Mouse (Mus musculus): Measurements from ENCODE around the gene Kif2a. TPM values are rescaled to one million over a fixed set of nuclear protein-coding genes. Genes with fewer than 3 reads are reported as not detected.

Kif2a gene
- total RNA-seq (2021) = 100 to 1,000 TPM; 131 to 135 TPM
- long read RNA-seq, experiment 1, full-length matches to known transcripts = 10 of 22 reads
- long read RNA-seq, experiment 1, partial matches to known transcripts = 6 of 22 reads
- long read RNA-seq, experiment 1, other reads (novel, unspliced or antisense) = 6 of 22 reads
- long read RNA-seq, experiment 2, full-length matches to known transcripts = 9 of 25 reads
- long read RNA-seq, experiment 2, partial matches to known transcripts = 7 of 25 reads
- long read RNA-seq, experiment 2, other reads (novel, unspliced or antisense) = 9 of 25 reads

DNA sequence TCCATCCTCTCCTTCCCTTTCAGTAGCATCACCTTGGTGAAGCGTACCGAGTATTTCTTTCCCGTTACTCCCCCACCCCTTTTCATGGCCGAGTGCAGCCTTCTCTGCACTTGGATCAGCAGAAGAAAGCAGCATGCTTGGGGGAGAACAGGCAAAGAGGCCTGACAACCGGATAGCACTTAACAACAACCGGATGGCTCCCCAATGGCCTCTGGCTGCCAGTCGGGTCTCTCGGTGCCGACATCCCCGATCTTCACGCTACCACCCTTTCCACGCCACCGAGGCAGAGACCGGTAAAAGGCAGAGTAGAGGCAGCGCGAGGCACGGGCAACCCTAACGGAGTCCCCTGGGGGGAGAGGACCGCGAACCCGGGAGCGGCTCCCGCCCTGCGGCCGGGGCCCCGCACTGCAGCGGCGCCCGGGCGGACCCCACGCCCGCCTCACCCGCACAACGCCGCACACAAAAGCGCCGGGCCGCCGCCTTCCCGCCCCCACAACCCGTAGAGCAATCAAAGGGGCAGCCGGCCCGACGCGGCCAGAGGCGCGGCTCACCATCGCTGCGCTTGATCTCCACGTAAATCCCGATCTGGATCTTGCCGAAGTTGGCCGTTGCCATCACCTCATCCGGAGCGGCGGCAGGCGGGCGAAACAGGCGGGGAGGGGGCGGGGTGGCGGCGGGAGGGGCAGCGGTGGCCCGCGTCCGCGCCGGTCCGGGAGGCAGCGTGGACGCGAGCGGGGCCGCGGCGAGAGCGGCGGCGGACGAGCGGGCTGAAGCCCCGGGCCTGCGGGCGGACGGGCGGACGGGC, at the start of gene Kif2a:
Gene Kif2a (minus strand): TSS at position 666 of the 805 bp plus-strand sequence.
- intact Hi-C loops (cut with DNase I) = no loop called here
- DNase-seq (ENCODE audit: low spot score in 2 of 2) = peak; percentile 33 to 44

DNA sequence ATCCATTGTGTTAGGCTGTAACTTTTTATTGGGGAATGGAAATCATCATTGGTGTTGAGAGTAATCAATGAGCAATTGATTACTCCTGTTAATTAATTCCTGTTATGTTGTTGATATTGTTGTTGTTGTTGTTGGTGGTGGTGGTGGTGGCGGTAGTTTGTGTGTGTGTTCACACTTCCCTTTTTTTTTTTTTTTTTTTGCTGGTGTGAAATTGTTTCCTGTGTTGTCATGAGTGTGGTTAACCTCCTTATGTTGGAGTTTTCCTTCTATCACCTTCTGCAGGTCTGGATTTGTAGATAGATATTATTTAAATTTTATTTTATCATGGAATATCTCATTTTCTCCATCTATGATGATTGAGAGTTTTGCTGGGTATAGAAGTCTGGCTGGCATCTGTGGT, 47.1 kb upstream of the Kif2a start:
- no peak for DNase-seq (ENCODE audit: low spot score in 2 of 2)
- intact Hi-C loops (cut with DNase I) = no loop called here

DNA sequence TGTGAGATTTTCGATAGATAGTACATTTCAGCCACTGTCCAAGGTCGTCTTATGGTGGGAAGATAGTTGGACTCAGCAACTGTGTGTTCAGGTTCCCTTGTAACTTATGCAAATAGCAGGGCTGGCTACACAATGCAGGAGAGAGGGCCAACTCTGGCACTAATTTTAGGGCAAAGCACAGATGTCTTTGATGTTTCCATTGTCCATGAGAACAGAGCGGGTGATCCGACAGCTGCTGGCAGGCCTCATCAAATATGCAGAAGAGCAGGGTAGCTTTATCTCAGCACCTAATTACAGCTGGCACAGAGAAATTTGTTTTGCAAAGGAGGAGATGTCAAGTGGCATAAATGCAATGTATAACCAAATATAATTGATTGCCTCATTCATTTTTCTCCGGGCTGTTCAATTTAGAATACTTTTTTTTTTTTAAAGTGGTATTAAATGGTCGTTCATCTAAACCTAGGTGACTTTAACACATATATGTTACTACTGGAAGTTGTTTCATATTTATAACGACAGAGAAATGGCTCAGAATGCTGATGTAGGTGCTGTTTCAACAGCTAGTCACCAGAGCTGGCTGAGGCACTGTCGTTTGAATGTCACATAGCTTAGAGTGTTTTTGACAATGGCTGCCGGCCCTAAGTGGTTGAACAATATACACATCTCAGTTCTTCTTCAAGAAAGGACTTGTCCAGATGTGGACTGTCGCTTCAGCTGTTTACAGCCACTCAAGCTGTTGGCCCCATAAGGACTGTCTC, 43.4 kb upstream of the Kif2a start:
- intact Hi-C loops (cut with DNase I) = no loop called here

DNA sequence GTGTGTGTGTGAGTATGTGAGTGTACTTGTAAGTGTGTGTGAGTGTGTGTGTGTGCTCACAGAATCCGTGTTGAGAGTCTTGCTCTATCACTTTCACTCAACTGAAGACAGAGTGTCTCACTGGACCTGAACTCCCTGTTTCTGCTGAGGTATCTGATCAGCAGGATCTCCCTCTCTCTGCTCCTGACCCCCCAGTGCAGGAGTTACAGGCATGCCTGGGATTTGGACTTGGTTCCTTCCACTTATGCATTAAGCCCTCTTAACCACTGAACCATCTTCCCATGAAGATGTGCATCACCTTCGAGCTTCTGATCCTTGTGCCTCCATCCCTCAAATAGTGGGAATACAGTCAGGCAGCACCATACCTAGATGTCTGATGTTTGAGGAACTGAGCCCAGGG, 42.3 kb upstream of the Kif2a start:
- no peak for DNase-seq (ENCODE audit: low spot score in 2 of 2)
- intact Hi-C loops (cut with DNase I) = no loop called here

More for the DNA sequence above, 43.4 kb upstream of the Kif2a start:
- DNase-seq (ENCODE audit: low spot score in 2 of 2) = no peak

DNA sequence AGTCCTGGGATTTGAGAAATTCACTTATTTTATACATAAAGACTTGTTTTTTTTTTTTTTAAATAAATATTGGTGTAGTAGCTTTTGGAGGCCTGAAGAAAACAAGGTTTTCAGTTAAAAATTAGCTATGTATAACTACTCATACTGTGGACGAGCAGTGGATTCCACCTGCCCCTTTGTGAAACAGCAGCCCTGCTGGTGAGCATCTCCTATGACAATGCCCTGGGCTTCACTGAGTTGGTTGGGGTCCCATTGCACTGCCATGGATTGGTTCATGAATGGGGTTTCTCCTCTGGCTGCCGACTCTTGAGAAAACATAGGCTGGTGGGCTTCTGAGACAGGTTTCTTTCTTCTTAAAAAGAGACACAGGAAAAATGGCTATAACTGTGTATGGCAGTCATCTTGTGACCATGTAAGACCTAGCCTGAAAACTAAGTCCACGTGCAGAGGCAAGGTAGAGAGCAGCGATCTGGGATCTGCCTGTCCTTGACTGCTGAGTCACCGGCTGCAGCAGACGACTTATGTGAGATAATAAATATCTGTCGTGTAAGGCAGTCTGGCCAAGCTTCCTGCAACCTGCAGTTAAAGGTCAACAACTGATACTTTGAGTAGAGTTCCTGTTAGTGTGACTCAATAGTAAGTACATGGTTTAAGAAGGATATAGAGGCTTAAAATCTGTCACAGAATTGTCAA, 41.3 kb upstream of the Kif2a start:
- DNase-seq (ENCODE audit: low spot score in 2 of 2) = no peak
- intact Hi-C loops (cut with DNase I) = no loop called here

DNA sequence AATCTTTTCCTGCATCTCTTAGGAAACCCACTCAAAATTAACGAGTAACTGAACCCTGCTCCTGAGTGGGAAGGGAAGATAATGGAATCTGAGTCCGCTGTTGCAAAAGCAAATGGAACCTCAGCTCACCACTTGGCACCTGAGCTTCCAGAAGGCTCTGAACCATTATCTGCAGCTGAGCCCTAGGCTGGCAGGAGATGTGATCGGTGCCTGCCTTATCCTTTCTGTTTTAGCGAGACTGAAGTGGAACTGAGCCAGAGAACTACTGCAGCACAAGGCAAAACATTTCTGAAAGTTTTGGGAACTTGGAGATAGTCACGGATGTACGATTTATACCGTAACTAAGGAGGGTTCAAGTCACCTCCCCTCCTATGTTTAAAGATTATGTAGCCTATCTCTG, 38.2 kb upstream of the Kif2a start:
- DNase-seq (ENCODE audit: low spot score in 2 of 2) = no peak
- intact Hi-C loops (cut with DNase I) = no loop called here

DNA sequence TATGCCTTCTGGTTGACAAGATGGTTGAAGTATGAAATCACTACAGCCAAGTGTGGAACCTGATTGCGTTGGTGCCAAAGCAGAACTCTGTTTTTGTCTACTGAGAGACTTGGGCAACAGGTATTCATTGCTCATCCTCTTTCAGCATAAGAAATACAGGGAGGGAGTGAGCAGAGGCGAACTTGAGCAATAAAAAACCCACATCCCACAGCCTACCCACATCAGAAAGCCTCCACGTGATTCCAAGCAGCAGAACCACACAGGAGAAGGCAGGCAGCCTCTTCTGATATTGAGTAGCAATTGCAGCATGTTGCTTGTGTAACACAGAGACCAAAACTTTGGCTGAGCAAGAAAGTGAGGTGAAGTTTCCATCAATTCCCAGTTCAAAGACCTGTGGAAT, 37.5 kb upstream of the Kif2a start:
- intact Hi-C loops (cut with DNase I) = no loop called here
- no peak for DNase-seq (ENCODE audit: low spot score in 2 of 2)

DNA sequence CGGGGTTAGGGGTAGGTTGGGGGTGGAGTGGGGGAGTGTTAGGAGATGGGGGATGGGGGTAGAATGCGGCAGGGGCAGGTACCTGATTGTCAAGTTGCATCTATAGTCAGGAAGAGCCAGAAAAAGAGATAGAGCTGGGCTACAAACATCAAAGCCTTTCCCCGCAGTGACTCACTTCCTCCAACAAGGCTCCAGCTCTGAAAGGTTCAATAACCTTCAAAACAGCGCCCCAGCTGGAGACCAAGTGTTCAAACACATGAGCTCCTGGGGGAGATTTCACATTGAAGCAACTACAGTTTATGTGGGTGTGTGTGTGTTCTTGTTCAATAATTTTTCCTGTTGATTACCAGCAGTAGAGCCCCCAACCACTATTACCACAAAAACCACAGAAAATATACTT, 34.4 kb upstream of the Kif2a start:
- no peak for DNase-seq (ENCODE audit: low spot score in 2 of 2)
- intact Hi-C loops (cut with DNase I) = no loop called here

DNA sequence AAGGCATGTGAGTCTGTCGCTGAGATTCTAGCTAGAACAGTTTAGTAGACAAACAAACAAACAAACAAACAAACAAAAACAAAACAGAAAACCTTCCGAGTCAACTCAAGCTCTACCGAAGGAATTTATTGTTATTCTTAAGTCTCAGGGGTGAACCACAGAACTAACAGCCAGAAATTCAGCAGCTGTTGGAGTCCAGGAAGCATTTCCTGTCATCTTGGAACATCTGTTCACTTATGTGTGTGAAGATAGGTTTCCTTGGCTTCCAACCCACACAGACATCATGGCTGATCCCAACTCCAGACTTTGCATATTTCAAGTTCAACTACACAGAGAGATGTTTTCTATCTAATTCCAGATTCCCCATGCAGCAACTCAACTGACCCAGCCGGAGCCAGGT, 32.6 kb upstream of the Kif2a start:
- DNase-seq (ENCODE audit: low spot score in 2 of 2) = no peak
- intact Hi-C loops (cut with DNase I) = no loop called here

DNA sequence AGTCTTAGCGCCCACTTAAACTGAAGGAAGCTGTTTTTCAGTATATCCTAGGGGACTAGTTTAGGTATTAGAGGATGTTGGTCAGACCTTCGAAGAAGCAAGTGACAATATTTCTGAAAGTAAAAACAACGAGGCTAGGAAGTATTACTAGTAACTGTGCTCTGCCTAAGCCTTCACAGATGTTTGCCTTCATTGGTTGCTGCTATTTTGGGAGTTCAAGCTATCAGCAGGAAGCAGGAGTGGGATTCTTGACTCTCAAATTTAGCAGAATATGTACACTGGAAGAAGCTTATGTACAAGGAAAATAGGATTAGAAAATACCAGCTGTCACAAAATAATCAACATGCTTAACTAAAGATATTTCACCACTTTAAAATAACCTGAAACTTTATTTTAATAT, 29.4 kb upstream of the Kif2a start:
- DNase-seq (ENCODE audit: low spot score in 2 of 2) = no peak
- intact Hi-C loops (cut with DNase I) = no loop called here

DNA sequence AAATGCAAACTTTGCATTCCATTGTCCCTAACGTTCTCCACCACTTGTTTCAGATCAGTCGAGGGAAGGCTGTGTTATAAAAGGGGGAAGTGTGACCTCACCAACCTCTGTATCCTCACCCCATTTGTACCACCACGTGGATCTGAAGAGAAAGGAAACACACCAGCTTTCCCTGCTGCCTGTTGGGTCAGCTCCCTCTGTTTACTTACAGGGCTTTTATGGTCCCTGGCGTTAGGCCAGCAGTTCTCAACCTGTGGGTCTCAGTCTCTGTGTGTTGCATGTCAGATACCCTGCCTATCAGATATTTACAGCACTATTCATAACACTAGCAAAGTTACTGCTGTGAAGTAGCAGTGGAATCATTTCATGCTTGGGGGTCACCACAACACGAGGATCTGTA, 22.3 kb upstream of the Kif2a start:
- intact Hi-C loops (cut with DNase I) = no loop called here
- no peak for DNase-seq (ENCODE audit: low spot score in 2 of 2)

DNA sequence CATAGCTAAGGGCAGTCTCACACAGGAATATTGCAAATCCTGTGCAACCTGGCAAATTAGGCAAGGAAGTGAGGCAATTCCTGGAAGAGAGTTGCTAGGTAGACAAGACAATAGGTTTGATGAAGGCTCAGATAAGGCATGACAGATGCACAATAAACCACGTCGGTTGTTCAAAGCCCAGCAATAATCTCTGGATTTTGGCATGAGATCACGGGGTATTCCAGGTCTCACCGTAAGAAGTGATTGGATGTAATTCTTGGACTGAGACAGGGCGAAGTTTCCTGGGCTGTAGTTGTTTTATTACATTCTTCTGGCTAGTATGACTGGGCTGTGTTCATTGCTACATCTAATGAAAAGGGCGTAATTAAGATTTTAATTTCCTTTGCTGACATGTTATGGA, 20.6 kb upstream of the Kif2a start:
- intact Hi-C loops (cut with DNase I) = no loop called here
- DNase-seq (ENCODE audit: low spot score in 2 of 2) = no peak

DNA sequence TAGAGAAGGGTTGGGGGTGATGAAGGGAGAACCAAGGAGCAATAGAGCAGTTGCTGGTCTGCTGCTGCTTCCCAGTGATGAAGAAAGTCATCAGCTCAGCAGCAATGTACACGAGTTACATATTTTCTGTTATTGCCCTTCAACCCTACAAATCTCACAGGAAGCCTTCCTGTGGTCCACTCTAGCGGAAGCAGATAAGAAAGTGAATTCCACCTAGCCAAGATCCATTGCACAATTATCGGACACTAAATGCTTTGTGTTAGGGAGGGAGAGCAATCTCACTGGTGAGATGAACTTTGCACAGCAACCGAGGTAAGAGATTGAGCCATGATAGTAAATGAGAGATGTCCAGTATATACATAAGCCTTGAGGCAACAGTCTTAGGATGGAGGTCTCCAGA, 17.6 kb upstream of the Kif2a start:
- intact Hi-C loops (cut with DNase I) = no loop called here
- DNase-seq (ENCODE audit: low spot score in 2 of 2) = no peak

DNA sequence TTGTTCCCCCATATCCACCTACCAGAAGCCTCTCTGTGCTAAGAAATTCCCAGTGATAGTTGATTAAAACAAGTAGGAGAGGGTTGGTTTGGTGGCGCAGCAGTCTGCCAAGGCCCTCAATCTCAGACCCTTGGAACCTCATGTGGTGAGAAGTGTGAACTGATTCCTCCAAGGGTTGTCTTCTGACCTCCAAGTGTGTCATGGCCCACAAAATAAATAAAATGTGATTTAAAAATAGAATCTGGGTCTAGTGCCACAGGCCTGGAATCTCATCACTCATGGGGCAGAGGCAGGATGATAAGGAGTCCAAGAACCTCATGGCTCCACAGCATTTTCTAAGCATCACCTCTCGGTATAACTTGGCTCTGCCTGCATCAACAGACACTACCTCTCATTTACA, 16.4 kb upstream of the Kif2a start:
- intact Hi-C loops (cut with DNase I) = no loop called here

DNA sequence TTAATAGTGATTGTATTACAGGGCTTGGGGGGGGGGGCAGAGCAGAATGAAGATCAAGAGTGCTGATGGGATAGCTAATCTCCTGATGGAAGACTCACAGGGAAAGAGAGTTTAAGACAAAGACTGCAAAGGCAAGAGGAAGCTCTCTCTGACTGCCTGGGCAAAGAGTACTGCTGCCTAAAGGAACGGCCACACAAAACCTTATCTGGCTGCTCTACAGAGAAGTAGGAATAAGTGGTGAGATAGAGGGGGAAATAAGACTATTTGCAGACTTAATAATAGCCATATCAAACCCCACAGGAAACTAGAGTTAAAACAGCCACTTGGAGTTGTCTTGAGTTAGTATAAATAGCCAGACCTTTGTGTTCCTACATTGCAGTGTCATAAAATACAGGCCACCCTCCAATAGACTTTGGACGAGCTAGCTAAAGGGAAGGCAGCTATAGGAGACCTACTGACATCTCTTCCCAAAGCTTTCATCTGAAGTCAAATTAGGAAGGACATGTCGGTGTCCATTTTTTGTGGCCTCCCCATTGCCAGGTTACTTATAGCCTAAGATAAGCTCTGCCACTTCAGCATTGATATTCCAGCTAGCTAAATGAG, 13.7 kb upstream of the Kif2a start:
- DNase-seq (ENCODE audit: low spot score in 2 of 2) = no peak
- intact Hi-C loops (cut with DNase I) = no loop called here

More for the DNA sequence above, 16.4 kb upstream of the Kif2a start:
- DNase-seq (ENCODE audit: low spot score in 2 of 2) = no peak

DNA sequence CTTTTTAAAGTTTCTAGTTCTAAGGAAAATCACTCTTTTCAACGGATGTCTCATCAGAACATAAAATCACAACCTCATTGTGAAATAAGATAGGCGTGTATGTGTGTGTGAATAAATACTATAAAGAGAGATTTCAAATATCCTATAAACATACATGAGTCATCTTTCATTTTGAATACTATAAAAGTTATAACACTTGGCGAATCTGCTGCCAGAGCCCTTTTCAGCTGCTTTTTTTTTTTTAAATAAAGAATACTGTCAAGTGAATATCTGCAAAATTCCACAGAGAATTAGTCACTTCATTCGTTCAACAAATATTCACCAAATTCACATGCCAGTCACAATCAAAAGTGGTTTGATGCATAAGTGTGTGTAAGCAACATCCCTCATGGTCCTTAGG, 13.2 kb upstream of the Kif2a start:
- DNase-seq (ENCODE audit: low spot score in 2 of 2) = no peak
- intact Hi-C loops (cut with DNase I) = no loop called here

DNA sequence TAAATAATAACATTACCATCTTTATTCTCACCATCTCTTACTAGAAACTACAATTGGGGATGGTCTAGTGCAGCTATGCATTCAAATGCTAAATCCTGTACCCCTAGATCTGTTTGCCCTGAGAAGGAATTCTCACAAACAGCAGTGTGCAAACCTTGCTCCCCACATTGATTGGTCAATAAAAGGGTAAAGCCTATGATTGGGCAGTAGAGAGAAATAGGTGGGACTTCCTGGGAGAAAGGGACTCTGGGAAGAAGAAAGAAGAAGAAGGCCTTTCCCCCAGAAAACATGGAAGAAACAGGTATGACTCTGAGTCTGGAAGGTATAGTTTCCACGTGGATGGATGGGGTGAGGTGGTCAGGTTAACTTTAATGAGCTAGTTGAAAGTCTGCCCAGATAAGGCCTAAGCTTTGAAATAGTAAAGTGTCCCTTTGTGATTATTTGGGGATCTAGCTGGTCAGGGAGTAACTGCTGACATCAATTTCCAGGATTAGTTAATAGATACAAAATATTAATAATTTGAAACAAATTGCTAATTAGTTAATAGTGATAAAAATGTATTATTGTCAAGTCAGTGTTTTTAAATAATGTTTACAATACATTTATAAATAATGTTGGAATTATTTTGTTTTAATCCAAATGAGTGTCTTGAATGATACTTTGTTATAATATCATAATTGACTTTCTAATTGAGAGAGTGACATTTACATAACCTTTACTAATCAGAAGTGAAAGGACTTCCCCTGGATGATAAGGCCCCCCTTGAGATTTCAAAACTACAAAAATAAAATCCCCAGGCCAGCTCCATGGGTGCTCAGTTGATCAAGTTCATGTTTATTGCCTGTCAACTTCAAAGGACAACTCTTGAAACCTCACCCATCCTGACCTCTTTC, 12.3 kb upstream of the Kif2a start:
- no peak for DNase-seq (ENCODE audit: low spot score in 2 of 2)
- intact Hi-C loops (cut with DNase I) = no loop called here

DNA sequence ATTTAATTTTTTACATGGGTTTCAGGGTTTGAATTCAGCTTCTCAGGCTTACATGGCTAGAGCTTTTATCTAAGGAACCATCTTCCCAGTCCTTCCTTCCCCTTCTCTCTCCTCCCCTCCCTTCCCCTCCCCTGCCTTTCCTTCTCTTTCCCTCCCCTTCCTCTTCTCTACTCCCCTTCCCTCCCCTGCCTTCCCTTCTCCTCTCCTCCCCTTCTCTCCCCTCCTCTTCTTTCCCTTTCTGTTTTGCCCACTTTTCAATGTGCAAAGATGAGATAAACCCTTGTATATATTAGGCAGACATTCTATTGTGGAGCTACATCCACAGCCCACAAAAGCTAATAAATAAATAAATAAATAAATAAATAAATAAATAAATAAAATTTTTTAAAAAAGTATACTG, 9.3 kb upstream of the Kif2a start:
- intact Hi-C loops (cut with DNase I) = no loop called here
- DNase-seq (ENCODE audit: low spot score in 2 of 2) = no peak

DNA sequence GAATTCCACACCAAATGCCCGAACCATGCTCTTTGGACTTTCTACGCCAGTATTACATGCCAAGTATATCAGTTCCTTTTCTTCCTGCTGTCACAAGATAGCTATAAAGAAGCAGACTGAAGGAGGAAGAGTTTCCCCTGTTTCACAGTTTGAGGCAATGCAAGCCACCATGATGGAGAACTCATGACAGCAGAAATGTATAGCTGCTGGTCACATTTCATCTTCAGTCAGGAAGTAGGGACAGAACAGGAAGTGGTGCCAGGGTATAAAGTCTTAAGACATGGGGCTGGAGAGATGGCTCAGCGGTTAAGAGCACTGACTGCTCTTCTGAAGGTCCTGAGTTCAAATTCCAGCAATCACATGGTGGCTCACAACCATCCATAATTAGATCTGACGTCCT, 5.3 kb upstream of the Kif2a start:
- intact Hi-C loops (cut with DNase I) = no loop called here
- DNase-seq (ENCODE audit: low spot score in 2 of 2) = no peak
